Mouse (Mus musculus): ENCODE results near the gene Rrp36. TPM values are rescaled to one million over a fixed set of nuclear protein-coding genes. Genes with fewer than 3 reads are reported as not detected.

Gene Rrp36
- polyA plus RNA-seq, 2 experiments: 36.8 to 47.2 TPM

- Histone ChIP-seq H3K9ac (ENCODE audit: low read depth, low read length, severe bottlenecking) (peak overlapping the region; percentile 77), H3K27ac (replicated peaks; ENCODE audit: low read depth, low read length) (peak overlapping the region; percentile 79), H3K27me3 (ENCODE audit: control insufficient read depth, insufficient read depth, low read length) (no peaks in the 10 kb centered on the region), H3K36me3 (ENCODE audit: control insufficient read depth, insufficient read depth, low read length) (peaks cover 27% of the 10 kb centered on the region), H3K4me2 (replicated peaks; ENCODE audit: low read depth, low read length, severe bottlenecking) (peak overlapping the region; percentile 87), H3K4me3 (replicated peaks; ENCODE audit: low read length) (peak overlapping the region; percentile 82), H3K4me1 (ENCODE audit: control insufficient read depth, insufficient read depth, low read length) (peaks cover 12% of the 10 kb centered on the region), H3K9me3 (ENCODE audit: control insufficient read depth, low read length) (no peaks in the 10 kb centered on the region)
- WGBS: under 1% methylated on average over 17 of the region's 19 CpGs
- TF ChIP-seq POLR2A (IDR thresholded peaks at IDR 0.05; ENCODE audit: borderline replicate concordance, extremely low read depth, insufficient read depth, insufficient read length): no peak
- no peak for DNase-seq (ENCODE audit: low spot score)
- peak; percentile 14 for ATAC-seq (ENCODE audit: low FRiP score, low read depth)
These were observed 27.9 kb downstream of the Rrp36 start for GRCm38 (mm10) chr17:46646322-46646662.

- ATAC-seq (ENCODE audit: low FRiP score, low read depth) (peak; percentile 85), DNase-seq (ENCODE audit: low spot score) (peak; percentile 96)
- H3K4me1 ChIP-seq (ENCODE audit: control insufficient read depth, insufficient read depth, low read length): peaks cover 11% of the 10 kb centered on the region
- WGBS: under 1% methylated on average over 50 of the region's 53 CpGs
- peaks cover 27% of the 10 kb centered on the region for H3K36me3 ChIP-seq (ENCODE audit: control insufficient read depth, insufficient read depth, low read length)
- peak; percentile 86; the same call in 1 of the 2 replicates for TF ChIP-seq POLR2A (IDR thresholded peaks at IDR 0.05; ENCODE audit: borderline replicate concordance, extremely low read depth, insufficient read depth, insufficient read length)
- no peaks in the 10 kb centered on the region for H3K27me3 ChIP-seq (ENCODE audit: control insufficient read depth, insufficient read depth, low read length)
- peak within 1 kb of the TSS; percentile 77 for H3K9ac ChIP-seq (ENCODE audit: low read depth, low read length, severe bottlenecking)
- H3K27ac ChIP-seq (replicated peaks; ENCODE audit: low read depth, low read length): peak within 1 kb of the TSS; percentile 79
- peak within 1 kb of the TSS; percentile 90 for H3K4me2 ChIP-seq (replicated peaks; ENCODE audit: low read depth, low read length, severe bottlenecking)
- no peaks in the 10 kb centered on the region for H3K9me3 ChIP-seq (ENCODE audit: control insufficient read depth, low read length)
- H3K4me3 ChIP-seq (replicated peaks; ENCODE audit: low read length): peak within 1 kb of the TSS; percentile 82
These were observed 28.4 kb downstream of the Rrp36 start, which contains the start of the genes Klc4 and Mrpl2 for GRCm38 (mm10) chr17:46645561-46646321. Gene Klc4, minus strand, starts transcription at chr17:46646022. Gene Mrpl2, plus strand, starts transcription at chr17:46646229.

- ATAC-seq (ENCODE audit: low FRiP score, low read depth) (no peak), DNase-seq (ENCODE audit: low spot score) (no peak)
- WGBS: 6% methylated on average over 11 of the region's 11 CpGs
These were observed 29.2 kb downstream of the Rrp36 start for GRCm38 (mm10) chr17:46644916-46645475.

GRCm38 (mm10) chr17:46644152-46644805 is 29.9 kb downstream of the Rrp36 start:
- no peak for ATAC-seq (ENCODE audit: low FRiP score, low read depth)
- WGBS: 84% methylated on average over 12 of the region's 12 CpGs
- peaks cover 8% of the 10 kb centered on the region for H3K4me1 ChIP-seq (ENCODE audit: control insufficient read depth, insufficient read depth, low read length)
- peak overlapping the region; percentile 82; the same call in 1 of the 2 replicates for H3K4me3 ChIP-seq (replicated peaks; ENCODE audit: low read length)
- TF ChIP-seq POLR2A (IDR thresholded peaks at IDR 0.05; ENCODE audit: borderline replicate concordance, extremely low read depth, insufficient read depth, insufficient read length): no peak
- no peaks in the 10 kb centered on the region for H3K9me3 ChIP-seq (ENCODE audit: control insufficient read depth, low read length)
- no peaks in the 10 kb centered on the region for H3K27me3 ChIP-seq (ENCODE audit: control insufficient read depth, insufficient read depth, low read length)
- DNase-seq (ENCODE audit: low spot score): no peak
- peaks cover 34% of the 10 kb centered on the region for H3K36me3 ChIP-seq (ENCODE audit: control insufficient read depth, insufficient read depth, low read length)
- no peak overlapping the region for H3K27ac ChIP-seq (replicated peaks; ENCODE audit: low read depth, low read length)
- H3K4me2 ChIP-seq (replicated peaks; ENCODE audit: low read depth, low read length, severe bottlenecking): peak overlapping the region; percentile 90
- H3K9ac ChIP-seq (ENCODE audit: low read depth, low read length, severe bottlenecking): peak overlapping the region; percentile 69

More at GRCm38 (mm10) chr17:46644916-46645475, 29.2 kb downstream of the Rrp36 start:
- peak overlapping the region; percentile 69 for H3K9ac ChIP-seq (ENCODE audit: low read depth, low read length, severe bottlenecking)
- no peaks in the 10 kb centered on the region for H3K27me3 ChIP-seq (ENCODE audit: control insufficient read depth, insufficient read depth, low read length)
- H3K36me3 ChIP-seq (ENCODE audit: control insufficient read depth, insufficient read depth, low read length): peaks cover 28% of the 10 kb centered on the region
- no peak overlapping the region; the same call in 1 of the 2 replicates for H3K27ac ChIP-seq (replicated peaks; ENCODE audit: low read depth, low read length)
- peaks cover 11% of the 10 kb centered on the region for H3K4me1 ChIP-seq (ENCODE audit: control insufficient read depth, insufficient read depth, low read length)
- H3K9me3 ChIP-seq (ENCODE audit: control insufficient read depth, low read length): no peaks in the 10 kb centered on the region
- H3K4me2 ChIP-seq (replicated peaks; ENCODE audit: low read depth, low read length, severe bottlenecking): peak overlapping the region; percentile 90
- no peak for TF ChIP-seq POLR2A (IDR thresholded peaks at IDR 0.05; ENCODE audit: borderline replicate concordance, extremely low read depth, insufficient read depth, insufficient read length)
- peak overlapping the region; percentile 82 for H3K4me3 ChIP-seq (replicated peaks; ENCODE audit: low read length)

- peaks cover 21% of the 10 kb centered on the region for H3K36me3 ChIP-seq (ENCODE audit: control insufficient read depth, insufficient read depth, low read length)
- no peak overlapping the region for H3K27ac ChIP-seq (replicated peaks; ENCODE audit: low read depth, low read length)
- H3K4me1 ChIP-seq (ENCODE audit: control insufficient read depth, insufficient read depth, low read length): peaks cover 10% of the 10 kb centered on the region
- no peak overlapping the region for H3K4me3 ChIP-seq (replicated peaks; ENCODE audit: low read length)
- DNase-seq (ENCODE audit: low spot score): no peak
- no peaks in the 10 kb centered on the region for H3K9me3 ChIP-seq (ENCODE audit: control insufficient read depth, low read length)
- H3K27me3 ChIP-seq (ENCODE audit: control insufficient read depth, insufficient read depth, low read length): no peaks in the 10 kb centered on the region
- H3K9ac ChIP-seq (ENCODE audit: low read depth, low read length, severe bottlenecking): no peak overlapping the region
- no peak for TF ChIP-seq POLR2A (IDR thresholded peaks at IDR 0.05; ENCODE audit: borderline replicate concordance, extremely low read depth, insufficient read depth, insufficient read length)
- WGBS: 93% methylated on average over 17 of the region's 17 CpGs
- no peak overlapping the region for H3K4me2 ChIP-seq (replicated peaks; ENCODE audit: low read depth, low read length, severe bottlenecking)
- ATAC-seq (ENCODE audit: low FRiP score, low read depth): no peak
These were observed 32.1 kb downstream of the Rrp36 start for GRCm38 (mm10) chr17:46642060-46642459.
